Mouse (Mus musculus): ENCODE measurements around the gene Prkacb. TPM values are rescaled to one million over a fixed set of nuclear protein-coding genes. Genes with fewer than 3 reads are reported as not detected.
A peak's percentile ranks its signal among the peaks of the same experiment; 100 is the strongest.

Prkacb gene
- polyA plus RNA-seq, 1 experiment, result 21.8 TPM

DNA sequence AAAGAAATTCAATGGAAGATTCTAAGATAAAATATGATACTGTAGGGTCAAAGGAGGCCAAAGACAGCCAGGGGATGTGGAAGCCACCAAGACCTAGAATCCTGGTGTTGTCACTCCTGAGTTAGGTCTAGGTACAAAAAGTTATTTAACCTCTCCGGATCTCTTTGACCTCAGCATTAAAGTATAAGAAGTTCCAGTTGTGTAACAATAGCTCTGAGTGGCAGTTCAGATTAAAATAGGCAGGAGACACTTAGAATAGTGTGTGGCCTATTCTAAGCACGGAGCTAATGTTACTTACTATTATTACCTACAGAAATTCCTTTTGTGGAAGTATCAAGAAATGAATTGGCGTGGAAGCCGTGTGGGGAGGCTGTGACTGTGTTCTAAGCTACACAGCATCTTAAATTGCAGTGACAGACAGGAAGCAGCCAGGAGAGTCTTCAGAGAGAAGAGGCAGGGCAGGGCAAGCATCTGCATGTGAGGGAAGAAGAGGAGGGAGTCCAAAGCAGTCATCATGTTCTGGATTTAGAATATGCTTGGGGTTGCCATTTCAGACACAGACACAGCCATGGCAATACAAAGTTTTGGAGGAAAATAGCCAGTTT is 125.6 kb downstream of the Prkacb start:
- no peaks in the 10 kb centered on the region for H3K36me3 ChIP-seq (ENCODE audit: control insufficient read depth, insufficient read depth, low read length)
- 0 out of 2 replicates have a peak, but pooled peaks cover 4% of the 10 kb centered on the region for H3K27me3 ChIP-seq (ENCODE audit: control insufficient read depth, insufficient read depth, low read length)
- TF ChIP-seq POLR2A (IDR thresholded peaks at IDR 0.05; ENCODE audit: low read depth, low read length) (no peak), CTCF (IDR thresholded peaks at IDR 0.05; ENCODE audit: extremely low read depth, insufficient read depth, insufficient read length, insufficient replicate concordance) (no peak)
- WGBS, result 66% methylated on average over 4 of the region's 4 CpGs
- no peak for DNase-seq (ENCODE audit: low read depth in 1 of 2, low spot score in 2 of 2)
- H3K4me3 ChIP-seq (ENCODE audit: extremely low read depth, insufficient read depth, insufficient read length), result no peak overlapping the region
- no peak overlapping the region for H3K27ac ChIP-seq (ENCODE audit: insufficient read depth, low read length)
- H3K4me1 ChIP-seq (ENCODE audit: control insufficient read depth, insufficient read depth, insufficient read length), result peaks cover 2% of the 10 kb centered on the region

DNA sequence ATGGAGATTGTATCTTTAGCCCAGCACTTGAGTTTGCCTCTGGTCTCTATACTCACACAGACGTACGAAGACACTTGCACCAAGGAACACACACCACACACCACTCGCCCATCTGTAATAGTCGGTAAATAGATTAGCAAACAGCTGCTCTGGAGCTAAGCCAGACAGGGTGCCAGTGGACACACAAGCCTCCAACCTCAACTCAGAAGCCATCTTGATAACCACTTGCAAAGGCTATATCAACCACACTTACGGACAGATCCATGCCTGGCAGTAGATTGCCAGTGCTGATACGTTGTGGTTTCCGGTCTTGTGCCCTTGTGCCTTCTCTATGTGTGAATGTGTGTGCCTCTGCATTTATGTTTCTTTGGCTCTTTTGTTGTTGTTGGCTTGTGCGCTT is 126.4 kb downstream of the Prkacb start:
- peaks cover 2% of the 10 kb centered on the region for H3K4me1 ChIP-seq (ENCODE audit: control insufficient read depth, insufficient read depth, insufficient read length)
- WGBS, result 70% methylated on average over 8 of the region's 8 CpGs
- 0 out of 2 replicates have a peak, but pooled peaks cover 4% of the 10 kb centered on the region for H3K27me3 ChIP-seq (ENCODE audit: control insufficient read depth, insufficient read depth, low read length)
- H3K4me3 ChIP-seq (ENCODE audit: extremely low read depth, insufficient read depth, insufficient read length), result no peak overlapping the region
- H3K36me3 ChIP-seq (ENCODE audit: control insufficient read depth, insufficient read depth, low read length), result no peaks in the 10 kb centered on the region
- TF ChIP-seq CTCF (IDR thresholded peaks at IDR 0.05; ENCODE audit: extremely low read depth, insufficient read depth, insufficient read length, insufficient replicate concordance), result no peak
- TF ChIP-seq POLR2A (IDR thresholded peaks at IDR 0.05; ENCODE audit: low read depth, low read length), result no peak
- no peak overlapping the region for H3K27ac ChIP-seq (ENCODE audit: insufficient read depth, low read length)
- DNase-seq (ENCODE audit: low read depth in 1 of 2, low spot score in 2 of 2), result no peak

DNA sequence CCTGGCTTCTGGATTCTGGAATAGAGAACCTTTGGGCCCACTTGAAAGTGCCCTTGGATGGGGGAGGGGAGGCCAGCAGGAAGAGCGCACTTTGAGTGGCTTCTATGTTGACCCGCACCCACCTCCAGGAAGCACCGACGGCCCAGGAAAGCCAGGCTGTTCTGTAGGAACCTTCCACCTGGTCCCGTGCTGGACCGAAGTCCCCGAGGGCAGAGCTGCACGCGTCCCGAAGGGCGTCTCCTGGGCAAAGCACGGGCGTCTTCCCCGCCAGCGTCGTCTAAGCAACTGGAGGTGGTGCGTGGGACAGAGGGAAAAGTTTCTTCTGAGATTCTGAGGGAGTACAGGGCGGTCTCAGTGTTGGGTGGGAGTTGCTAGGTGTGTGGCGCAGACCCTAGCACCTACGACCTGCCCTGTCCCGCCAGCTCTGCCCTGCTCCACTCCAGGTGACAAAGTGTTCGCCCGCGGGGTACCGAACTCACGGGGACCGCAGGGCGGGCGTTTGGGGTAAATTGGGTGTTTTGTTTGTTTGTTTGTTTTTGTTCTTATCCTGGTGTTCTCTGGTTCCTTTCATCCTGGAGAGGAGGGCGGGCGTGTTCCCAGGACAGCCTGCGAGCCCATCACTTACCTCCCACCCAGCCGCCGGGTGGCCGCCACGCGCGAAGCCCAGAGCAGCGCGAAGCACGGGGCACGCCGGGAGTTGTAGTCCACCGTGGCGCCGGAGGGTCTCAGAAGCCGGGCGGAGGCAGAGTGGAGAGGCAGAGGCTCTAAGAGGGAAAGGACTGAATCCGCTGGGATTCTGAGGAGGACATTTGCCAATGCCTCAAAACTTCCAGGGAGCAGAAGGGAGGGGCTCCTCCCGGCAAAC is 127.7 kb downstream of the Prkacb start, which contains the start of gene Samd13:
Gene Samd13, minus strand, starts transcription at position 782 of the 865 bp plus-strand sequence.
- H3K27me3 ChIP-seq (ENCODE audit: control insufficient read depth, insufficient read depth, low read length), result 0 out of 2 replicates have a peak, but pooled peaks cover 4% of the 10 kb centered on the region
- no peaks in the 10 kb centered on the region for H3K36me3 ChIP-seq (ENCODE audit: control insufficient read depth, insufficient read depth, low read length)
- TF ChIP-seq POLR2A (IDR thresholded peaks at IDR 0.05; ENCODE audit: low read depth, low read length) (no peak), CTCF (IDR thresholded peaks at IDR 0.05; ENCODE audit: extremely low read depth, insufficient read depth, insufficient read length, insufficient replicate concordance) (no peak)
- peaks cover 2% of the 10 kb centered on the region for H3K4me1 ChIP-seq (ENCODE audit: control insufficient read depth, insufficient read depth, insufficient read length)
- 6% methylated on average over 50 of the region's 50 CpGs for WGBS
- H3K4me3 ChIP-seq (ENCODE audit: extremely low read depth, insufficient read depth, insufficient read length), result peak within 1 kb of the TSS; percentile 58
- H3K27ac ChIP-seq (ENCODE audit: insufficient read depth, low read length), result no peak within 1 kb of the TSS
- no peak for DNase-seq (ENCODE audit: low read depth in 1 of 2, low spot score in 2 of 2)

DNA sequence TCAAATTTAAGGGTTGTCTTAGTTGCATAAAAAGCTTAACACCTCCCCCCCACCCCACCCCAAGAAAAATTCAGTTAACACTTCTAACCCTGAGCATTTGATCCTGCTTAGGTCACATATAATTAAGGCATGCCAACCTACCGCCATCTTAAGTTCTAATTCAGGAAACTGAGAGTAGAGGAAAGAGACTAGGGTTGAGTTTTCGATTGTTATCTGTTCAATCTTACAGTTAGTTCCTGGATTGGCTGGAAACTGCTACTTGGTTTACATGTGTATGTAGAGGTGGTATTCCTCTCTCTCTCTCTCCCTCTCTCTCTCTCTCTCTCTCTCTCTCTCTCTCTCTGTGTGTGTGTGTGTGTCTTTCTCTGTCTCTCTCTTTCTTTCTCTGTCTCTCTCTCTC is 129.7 kb downstream of the Prkacb start:
- WGBS, result 49% methylated on average over 2 of the region's 2 CpGs
- Histone ChIP-seq H3K27ac (ENCODE audit: insufficient read depth, low read length) (no peak overlapping the region), H3K4me3 (ENCODE audit: extremely low read depth, insufficient read depth, insufficient read length) (no peak overlapping the region), H3K27me3 (ENCODE audit: control insufficient read depth, insufficient read depth, low read length) (0 out of 2 replicates have a peak, but pooled peaks cover 4% of the 10 kb centered on the region), H3K36me3 (ENCODE audit: control insufficient read depth, insufficient read depth, low read length) (no peaks in the 10 kb centered on the region), H3K4me1 (ENCODE audit: control insufficient read depth, insufficient read depth, insufficient read length) (peaks cover 2% of the 10 kb centered on the region)
- TF ChIP-seq POLR2A (IDR thresholded peaks at IDR 0.05; ENCODE audit: low read depth, low read length), result no peak
- TF ChIP-seq CTCF (IDR thresholded peaks at IDR 0.05; ENCODE audit: extremely low read depth, insufficient read depth, insufficient read length, insufficient replicate concordance), result no peak
- no peak for DNase-seq (ENCODE audit: low read depth in 1 of 2, low spot score in 2 of 2)

DNA sequence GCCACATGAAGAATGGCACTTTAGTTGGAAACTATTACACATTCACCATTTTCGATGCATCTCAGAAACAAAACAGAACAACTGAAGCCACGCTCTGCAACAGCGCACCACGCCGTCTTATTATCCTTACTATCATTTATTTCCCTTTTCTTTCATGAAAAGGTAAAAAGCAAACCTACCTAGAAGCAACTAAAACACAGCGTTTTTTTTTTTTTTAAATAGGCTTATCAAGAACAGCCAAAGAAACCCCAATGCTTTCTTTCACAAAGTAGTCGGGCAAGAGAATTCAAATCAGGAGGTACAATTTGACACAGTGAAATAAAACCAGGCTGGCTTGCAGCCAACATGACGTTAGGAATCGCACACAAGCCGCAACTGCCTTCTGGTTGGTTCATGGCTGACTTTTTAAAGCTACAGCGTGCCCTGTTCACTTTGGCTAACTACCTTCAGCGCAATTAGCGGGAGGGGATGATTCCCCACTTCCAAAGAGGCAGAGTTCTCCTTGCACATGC is 130.6 kb downstream of the Prkacb start:
- DNase-seq (ENCODE audit: low read depth in 1 of 2, low spot score in 2 of 2), result peak in 1 of 2 experiments; percentile 8
- peak overlapping the region; percentile 1; the same call in 1 of the 2 replicates for H3K4me3 ChIP-seq (ENCODE audit: extremely low read depth, insufficient read depth, insufficient read length)
- peaks cover 2% of the 10 kb centered on the region for H3K4me1 ChIP-seq (ENCODE audit: control insufficient read depth, insufficient read depth, insufficient read length)
- TF ChIP-seq CTCF (IDR thresholded peaks at IDR 0.05; ENCODE audit: extremely low read depth, insufficient read depth, insufficient read length, insufficient replicate concordance) (no peak), POLR2A (IDR thresholded peaks at IDR 0.05; ENCODE audit: low read depth, low read length) (no peak)
- H3K27me3 ChIP-seq (ENCODE audit: control insufficient read depth, insufficient read depth, low read length), result 0 out of 2 replicates have a peak, but pooled peaks cover 4% of the 10 kb centered on the region
- no peaks in the 10 kb centered on the region for H3K36me3 ChIP-seq (ENCODE audit: control insufficient read depth, insufficient read depth, low read length)
- 14% methylated on average over 13 of the region's 13 CpGs for WGBS
- H3K27ac ChIP-seq (ENCODE audit: insufficient read depth, low read length), result no peak overlapping the region

DNA sequence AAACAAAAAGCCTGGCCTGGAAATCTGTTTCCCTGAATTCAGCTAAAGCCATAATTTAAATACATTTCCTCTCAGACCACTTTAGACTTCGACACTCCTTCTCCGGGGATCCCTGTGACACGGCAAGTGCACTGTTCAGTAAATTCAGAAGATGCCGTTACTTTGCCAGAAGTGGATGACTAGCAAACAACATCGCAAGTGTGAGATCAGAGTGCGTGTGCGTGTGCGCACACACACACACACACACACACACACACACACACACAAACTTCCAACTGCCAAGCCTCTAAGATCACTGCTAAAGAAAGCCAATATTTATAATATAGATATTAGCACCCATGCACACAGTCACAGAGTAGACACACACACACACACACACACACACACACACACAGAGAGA is 131.1 kb downstream of the Prkacb start:
- no peak overlapping the region for H3K27ac ChIP-seq (ENCODE audit: insufficient read depth, low read length)
- 38% methylated on average over 8 of the region's 8 CpGs for WGBS
- no peaks in the 10 kb centered on the region for H3K36me3 ChIP-seq (ENCODE audit: control insufficient read depth, insufficient read depth, low read length)
- no peak overlapping the region for H3K4me3 ChIP-seq (ENCODE audit: extremely low read depth, insufficient read depth, insufficient read length)
- H3K4me1 ChIP-seq (ENCODE audit: control insufficient read depth, insufficient read depth, insufficient read length), result peaks cover 2% of the 10 kb centered on the region
- 0 out of 2 replicates have a peak, but pooled peaks cover 4% of the 10 kb centered on the region for H3K27me3 ChIP-seq (ENCODE audit: control insufficient read depth, insufficient read depth, low read length)
- DNase-seq (ENCODE audit: low read depth in 1 of 2, low spot score in 2 of 2), result no peak
- TF ChIP-seq CTCF (IDR thresholded peaks at IDR 0.05; ENCODE audit: extremely low read depth, insufficient read depth, insufficient read length, insufficient replicate concordance) (no peak), POLR2A (IDR thresholded peaks at IDR 0.05; ENCODE audit: low read depth, low read length) (no peak)

Measured in spleen, adult 2 months (tissue).